Mouse (Mus musculus): ENCODE data around the gene Plcb1. TPM values are rescaled to one million over a fixed set of nuclear protein-coding genes. Genes with fewer than 3 reads are reported as not detected.

Plcb1 gene
- polyA plus RNA-seq, 1 experiment from 2014 or later, result 72.8 TPM

GRCm38 (mm10) chr2:134935970-134936649 is 150.2 kb downstream of the Plcb1 start:
- ATAC-seq (ENCODE audit: low FRiP score) (no peak), DNase-seq (ENCODE audit: low spot score) (no peak)
- H3K27ac ChIP-seq, result no peak overlapping the region
- WGBS, result 89% methylated on average over 6 of the region's 6 CpGs
- H3K36me3 ChIP-seq (replicated peaks; ENCODE audit: control insufficient read depth, insufficient read depth), result no peaks in the 10 kb centered on the region
- no peaks in the 10 kb centered on the region for H3K4me1 ChIP-seq (replicated peaks; ENCODE audit: control insufficient read depth, insufficient read depth, low read length)
- H3K9ac ChIP-seq, result no peak overlapping the region
- no peaks in the 10 kb centered on the region for H3K27me3 ChIP-seq (ENCODE audit: control insufficient read depth, insufficient read depth, low read length)
- no peaks in the 10 kb centered on the region for H3K9me3 ChIP-seq (ENCODE audit: control insufficient read depth, low read length)
- H3K4me2 ChIP-seq (replicated peaks), result no peak overlapping the region
- H3K4me3 ChIP-seq (replicated peaks; ENCODE audit: low read length), result no peak overlapping the region

GRCm38 (mm10) chr2:134937666-134938065 is 151.8 kb downstream of the Plcb1 start:
- H3K27me3 ChIP-seq (ENCODE audit: control insufficient read depth, insufficient read depth, low read length), result no peaks in the 10 kb centered on the region
- no peaks in the 10 kb centered on the region for H3K9me3 ChIP-seq (ENCODE audit: control insufficient read depth, low read length)
- ATAC-seq (ENCODE audit: low FRiP score), result no peak
- no peak for DNase-seq (ENCODE audit: low spot score)
- no peak overlapping the region for H3K4me3 ChIP-seq (replicated peaks; ENCODE audit: low read length)
- no peaks in the 10 kb centered on the region for H3K36me3 ChIP-seq (replicated peaks; ENCODE audit: control insufficient read depth, insufficient read depth)
- H3K27ac ChIP-seq, result no peak overlapping the region
- H3K4me1 ChIP-seq (replicated peaks; ENCODE audit: control insufficient read depth, insufficient read depth, low read length), result no peaks in the 10 kb centered on the region; the same call in 1 of the 2 replicates
- 35% methylated on average over 1 of the region's 1 CpGs for WGBS
- H3K9ac ChIP-seq, result no peak overlapping the region
- no peak overlapping the region for H3K4me2 ChIP-seq (replicated peaks)

GRCm38 (mm10) chr2:134942039-134942438 is 156.2 kb downstream of the Plcb1 start:
- ATAC-seq (ENCODE audit: low FRiP score), result no peak
- Histone ChIP-seq H3K27ac (no peak overlapping the region), H3K9me3 (ENCODE audit: control insufficient read depth, low read length) (no peaks in the 10 kb centered on the region), H3K4me3 (replicated peaks; ENCODE audit: low read length) (no peak overlapping the region), H3K4me2 (replicated peaks) (no peak overlapping the region), H3K4me1 (replicated peaks; ENCODE audit: control insufficient read depth, insufficient read depth, low read length) (no peaks in the 10 kb centered on the region; the same call in 1 of the 2 replicates), H3K27me3 (ENCODE audit: control insufficient read depth, insufficient read depth, low read length) (no peaks in the 10 kb centered on the region), H3K9ac (no peak overlapping the region), H3K36me3 (replicated peaks; ENCODE audit: control insufficient read depth, insufficient read depth) (no peaks in the 10 kb centered on the region)
- no peak for DNase-seq (ENCODE audit: low spot score)
- WGBS, result 80% methylated on average over 4 of the region's 4 CpGs

- Histone ChIP-seq H3K4me3 (replicated peaks; ENCODE audit: low read length) (no peak overlapping the region), H3K27me3 (ENCODE audit: control insufficient read depth, insufficient read depth, low read length) (no peaks in the 10 kb centered on the region), H3K4me2 (replicated peaks) (no peak overlapping the region), H3K9ac (no peak overlapping the region), H3K4me1 (replicated peaks; ENCODE audit: control insufficient read depth, insufficient read depth, low read length) (no peaks in the 10 kb centered on the region; the same call in 1 of the 2 replicates), H3K9me3 (ENCODE audit: control insufficient read depth, low read length) (no peaks in the 10 kb centered on the region), H3K36me3 (replicated peaks; ENCODE audit: control insufficient read depth, insufficient read depth) (no peaks in the 10 kb centered on the region), H3K27ac (no peak overlapping the region)
- ATAC-seq (ENCODE audit: low FRiP score) (no peak), DNase-seq (ENCODE audit: low spot score) (no peak)
- 9% methylated on average over 2 of the region's 2 CpGs for WGBS
These were observed 157.1 kb downstream of the Plcb1 start for GRCm38 (mm10) chr2:134942919-134943318.

GRCm38 (mm10) chr2:134946331-134946730 is 160.5 kb downstream of the Plcb1 start:
- Histone ChIP-seq H3K4me1 (replicated peaks; ENCODE audit: control insufficient read depth, insufficient read depth, low read length) (no peaks in the 10 kb centered on the region; the same call in 1 of the 2 replicates), H3K27me3 (ENCODE audit: control insufficient read depth, insufficient read depth, low read length) (no peaks in the 10 kb centered on the region), H3K27ac (no peak overlapping the region), H3K4me2 (replicated peaks) (no peak overlapping the region), H3K4me3 (replicated peaks; ENCODE audit: low read length) (no peak overlapping the region), H3K9me3 (ENCODE audit: control insufficient read depth, low read length) (no peaks in the 10 kb centered on the region), H3K36me3 (replicated peaks; ENCODE audit: control insufficient read depth, insufficient read depth) (no peaks in the 10 kb centered on the region), H3K9ac (no peak overlapping the region)
- 86% methylated on average over 8 of the region's 8 CpGs for WGBS
- ATAC-seq (ENCODE audit: low FRiP score) (no peak), DNase-seq (ENCODE audit: low spot score) (no peak)

GRCm38 (mm10) chr2:134946911-134947310 is 161.0 kb downstream of the Plcb1 start:
- Histone ChIP-seq H3K27ac (no peak overlapping the region), H3K4me3 (replicated peaks; ENCODE audit: low read length) (no peak overlapping the region), H3K9ac (no peak overlapping the region), H3K4me2 (replicated peaks) (no peak overlapping the region), H3K4me1 (replicated peaks; ENCODE audit: control insufficient read depth, insufficient read depth, low read length) (no peaks in the 10 kb centered on the region; the same call in 1 of the 2 replicates), H3K27me3 (ENCODE audit: control insufficient read depth, insufficient read depth, low read length) (no peaks in the 10 kb centered on the region), H3K36me3 (replicated peaks; ENCODE audit: control insufficient read depth, insufficient read depth) (no peaks in the 10 kb centered on the region), H3K9me3 (ENCODE audit: control insufficient read depth, low read length) (no peaks in the 10 kb centered on the region)
- DNase-seq (ENCODE audit: low spot score) (no peak), ATAC-seq (ENCODE audit: low FRiP score) (no peak)
- WGBS, result 77% methylated on average over 1 of the region's 1 CpGs

GRCm38 (mm10) chr2:134952088-134952487 is 166.2 kb downstream of the Plcb1 start:
- 66% methylated on average over 5 of the region's 5 CpGs for WGBS

GRCm38 (mm10) chr2:134956436-134956835 is 170.6 kb downstream of the Plcb1 start:
- Histone ChIP-seq H3K4me2 (replicated peaks) (no peak overlapping the region), H3K36me3 (replicated peaks; ENCODE audit: control insufficient read depth, insufficient read depth) (no peaks in the 10 kb centered on the region), H3K27me3 (ENCODE audit: control insufficient read depth, insufficient read depth, low read length) (no peaks in the 10 kb centered on the region), H3K9ac (no peak overlapping the region), H3K27ac (no peak overlapping the region), H3K9me3 (ENCODE audit: control insufficient read depth, low read length) (no peaks in the 10 kb centered on the region), H3K4me3 (replicated peaks; ENCODE audit: low read length) (no peak overlapping the region), H3K4me1 (replicated peaks; ENCODE audit: control insufficient read depth, insufficient read depth, low read length) (no peaks in the 10 kb centered on the region)
- ATAC-seq (ENCODE audit: low FRiP score) (no peak), DNase-seq (ENCODE audit: low spot score) (no peak)
- WGBS, result 92% methylated on average over 4 of the region's 4 CpGs

More at GRCm38 (mm10) chr2:134952088-134952487, 166.2 kb downstream of the Plcb1 start:
- Histone ChIP-seq H3K9ac (no peak overlapping the region), H3K4me3 (replicated peaks; ENCODE audit: low read length) (no peak overlapping the region), H3K9me3 (ENCODE audit: control insufficient read depth, low read length) (no peaks in the 10 kb centered on the region), H3K4me1 (replicated peaks; ENCODE audit: control insufficient read depth, insufficient read depth, low read length) (no peaks in the 10 kb centered on the region), H3K4me2 (replicated peaks) (no peak overlapping the region), H3K27ac (no peak overlapping the region), H3K27me3 (ENCODE audit: control insufficient read depth, insufficient read depth, low read length) (no peaks in the 10 kb centered on the region), H3K36me3 (replicated peaks; ENCODE audit: control insufficient read depth, insufficient read depth) (no peaks in the 10 kb centered on the region)
- no peak for ATAC-seq (ENCODE audit: low FRiP score)
- DNase-seq (ENCODE audit: low spot score), result no peak

GRCm38 (mm10) chr2:134966131-134966530 is 180.3 kb downstream of the Plcb1 start:
- WGBS, result 85% methylated on average over 4 of the region's 4 CpGs
- Histone ChIP-seq H3K9ac (no peak overlapping the region), H3K27me3 (ENCODE audit: control insufficient read depth, insufficient read depth, low read length) (no peaks in the 10 kb centered on the region), H3K36me3 (replicated peaks; ENCODE audit: control insufficient read depth, insufficient read depth) (no peaks in the 10 kb centered on the region), H3K27ac (no peak overlapping the region), H3K4me2 (replicated peaks) (no peak overlapping the region), H3K4me3 (replicated peaks; ENCODE audit: low read length) (no peak overlapping the region), H3K4me1 (replicated peaks; ENCODE audit: control insufficient read depth, insufficient read depth, low read length) (no peaks in the 10 kb centered on the region; the same call in 1 of the 2 replicates), H3K9me3 (ENCODE audit: control insufficient read depth, low read length) (no peaks in the 10 kb centered on the region)
- ATAC-seq (ENCODE audit: low FRiP score) (no peak), DNase-seq (ENCODE audit: low spot score) (no peak)
